Mouse (Mus musculus): Measurements from ENCODE around the gene March9. TPM values are rescaled to one million over a fixed set of nuclear protein-coding genes. Genes with fewer than 3 reads are reported as not detected.
A peak's percentile ranks its signal among the peaks of the same experiment; 100 is the strongest.

The March9 gene
- total RNA-seq, 1 experiment: 4.6 TPM

- Histone ChIP-seq H3K4me3 (ENCODE audit: insufficient read depth in 1 of 2, low read depth in 1 of 2, low read length in 2 of 2, poor library complexity in 1 of 2, severe bottlenecking in 1 of 2) (peak overlapping the region; percentile 87 to 96), H3K36me3 (ENCODE audit: control insufficient read depth, insufficient read depth, low read length, poor library complexity, severe bottlenecking) (peaks cover 19% of the 10 kb centered on the region), H3K9me3 (ENCODE audit: control insufficient read depth, insufficient read depth, low read depth, low read length) (no peaks in the 10 kb centered on the region), H3K27ac (ENCODE audit: insufficient read depth, low read depth, low read length, poor library complexity, severe bottlenecking) (no peak overlapping the region), H3K9ac (ENCODE audit: insufficient read depth, low read depth, low read length, poor library complexity, severe bottlenecking) (peak overlapping the region; percentile 95; the same call in 1 of the 2 replicates), H3K4me1 (ENCODE audit: control insufficient read depth in 2 of 2, insufficient read depth in 2 of 2, low read length in 2 of 2, poor library complexity in 1 of 2) (peaks cover 1 to 18% of the 10 kb centered on the region in 2 experiments)
- no peak for DNase-seq (ENCODE audit: low read depth, low spot score)
- in situ Hi-C loops (cut with MboI; ENCODE audit: low sequenced_read_pairs in 2 of 2, unreplicated experiment in 2 of 2): no loop called here
- TF ChIP-seq ZC3H11A (IDR thresholded peaks at IDR 0.05; ENCODE audit: borderline replicate concordance, low read depth, low read length) (no peak), MAFK (IDR thresholded peaks at IDR 0.05; ENCODE audit: insufficient read depth, low read depth, low read length) (no peak), ZNF384 (IDR thresholded peaks at IDR 0.05; ENCODE audit: low read depth, low read length) (no peak)
Observed at GRCm38 (mm10) chr10:127042468-127043115, 17.4 kb downstream of the March9 start.

GRCm38 (mm10) chr10:127041774-127042338 is 18.1 kb downstream of the March9 start:
- H3K9ac ChIP-seq (ENCODE audit: insufficient read depth, low read depth, low read length, poor library complexity, severe bottlenecking): peak overlapping the region; percentile 95
- peaks cover 19% of the 10 kb centered on the region for H3K36me3 ChIP-seq (ENCODE audit: control insufficient read depth, insufficient read depth, low read length, poor library complexity, severe bottlenecking)
- DNase-seq (ENCODE audit: low read depth, low spot score): peak; percentile 82
- TF ChIP-seq HCFC1 (IDR thresholded peaks at IDR 0.05; ENCODE audit: borderline replicate concordance, insufficient read depth, low read length) (peak; percentile 83), ZNF384 (IDR thresholded peaks at IDR 0.05; ENCODE audit: low read depth, low read length) (no peak)
- no peaks in the 10 kb centered on the region for H3K9me3 ChIP-seq (ENCODE audit: control insufficient read depth, insufficient read depth, low read depth, low read length)
- peak overlapping the region; percentile 84 for H3K27ac ChIP-seq (ENCODE audit: insufficient read depth, low read depth, low read length, poor library complexity, severe bottlenecking)
- H3K4me1 ChIP-seq (ENCODE audit: control insufficient read depth in 2 of 2, insufficient read depth in 2 of 2, low read length in 2 of 2, poor library complexity in 1 of 2): peaks cover 3 to 18% of the 10 kb centered on the region in 2 experiments
- H3K4me3 ChIP-seq (ENCODE audit: insufficient read depth in 1 of 2, low read depth in 1 of 2, low read length in 2 of 2, poor library complexity in 1 of 2, severe bottlenecking in 1 of 2): peak overlapping the region; percentile 87 to 96
- in situ Hi-C loops (cut with MboI; ENCODE audit: low sequenced_read_pairs in 2 of 2, unreplicated experiment in 2 of 2): no loop called here

GRCm38 (mm10) chr10:127041274-127041766 is 18.7 kb downstream of the March9 start, which contains the start of the genes Mettl1 and Eef1akmt3:
TSS of gene Mettl1 (plus strand) at chr10:127041414.
TSS of gene Eef1akmt3 (minus strand) at chr10:127041513.
- Histone ChIP-seq H3K4me3 (ENCODE audit: insufficient read depth in 1 of 2, low read depth in 1 of 2, low read length in 2 of 2, poor library complexity in 1 of 2, severe bottlenecking in 1 of 2) (peak within 1 kb of the TSS; percentile 87 to 96), H3K9ac (ENCODE audit: insufficient read depth, low read depth, low read length, poor library complexity, severe bottlenecking) (peak within 1 kb of the TSS; percentile 95), H3K4me1 (ENCODE audit: control insufficient read depth in 2 of 2, insufficient read depth in 2 of 2, low read length in 2 of 2, poor library complexity in 1 of 2) (peaks cover 3 to 18% of the 10 kb centered on the region in 2 experiments), H3K27ac (ENCODE audit: insufficient read depth, low read depth, low read length, poor library complexity, severe bottlenecking) (peak within 1 kb of the TSS; percentile 84), H3K36me3 (ENCODE audit: control insufficient read depth, insufficient read depth, low read length, poor library complexity, severe bottlenecking) (peaks cover 19% of the 10 kb centered on the region), H3K9me3 (ENCODE audit: control insufficient read depth, insufficient read depth, low read depth, low read length) (no peaks in the 10 kb centered on the region)
- no peak for DNase-seq (ENCODE audit: low read depth, low spot score)
- no peak for TF ChIP-seq HCFC1 (IDR thresholded peaks at IDR 0.05; ENCODE audit: borderline replicate concordance, insufficient read depth, low read length)
- TF ChIP-seq ZNF384 (IDR thresholded peaks at IDR 0.05; ENCODE audit: low read depth, low read length): no peak; the same call in 1 of the 2 replicates
- TF ChIP-seq ZC3H11A (IDR thresholded peaks at IDR 0.05; ENCODE audit: borderline replicate concordance, low read depth, low read length): no peak
- no peak for TF ChIP-seq MAFK (IDR thresholded peaks at IDR 0.05; ENCODE audit: insufficient read depth, low read depth, low read length)
- no peak for TF ChIP-seq CHD2 (IDR thresholded peaks at IDR 0.05; ENCODE audit: low read depth, low read length)
- in situ Hi-C loops (cut with MboI; ENCODE audit: low sequenced_read_pairs in 2 of 2, unreplicated experiment in 2 of 2): no loop called here

GRCm38 (mm10) chr10:127040569-127041214 is 19.3 kb downstream of the March9 start:
- in situ Hi-C loops (cut with MboI; ENCODE audit: low sequenced_read_pairs in 2 of 2, unreplicated experiment in 2 of 2): no loop called here
- no peak for DNase-seq (ENCODE audit: low read depth, low spot score)

More at GRCm38 (mm10) chr10:127040569-127041214, 19.3 kb downstream of the March9 start:
- TF ChIP-seq MAFK (IDR thresholded peaks at IDR 0.05; ENCODE audit: insufficient read depth, low read depth, low read length): no peak
- no peak for TF ChIP-seq CHD2 (IDR thresholded peaks at IDR 0.05; ENCODE audit: low read depth, low read length)
- TF ChIP-seq ZNF384 (IDR thresholded peaks at IDR 0.05; ENCODE audit: low read depth, low read length): peak; percentile 93
- no peak for TF ChIP-seq HCFC1 (IDR thresholded peaks at IDR 0.05; ENCODE audit: borderline replicate concordance, insufficient read depth, low read length)
- TF ChIP-seq ZC3H11A (IDR thresholded peaks at IDR 0.05; ENCODE audit: borderline replicate concordance, low read depth, low read length): no peak
- Histone ChIP-seq H3K4me3 (ENCODE audit: insufficient read depth in 1 of 2, low read depth in 1 of 2, low read length in 2 of 2, poor library complexity in 1 of 2, severe bottlenecking in 1 of 2) (peak overlapping the region; percentile 87 to 96), H3K36me3 (ENCODE audit: control insufficient read depth, insufficient read depth, low read length, poor library complexity, severe bottlenecking) (peaks cover 16% of the 10 kb centered on the region), H3K9ac (ENCODE audit: insufficient read depth, low read depth, low read length, poor library complexity, severe bottlenecking) (peak overlapping the region; percentile 66), H3K4me1 (ENCODE audit: control insufficient read depth in 2 of 2, insufficient read depth in 2 of 2, low read length in 2 of 2, poor library complexity in 1 of 2) (peaks cover 3 to 18% of the 10 kb centered on the region in 2 experiments), H3K27ac (ENCODE audit: insufficient read depth, low read depth, low read length, poor library complexity, severe bottlenecking) (no peak overlapping the region), H3K9me3 (ENCODE audit: control insufficient read depth, insufficient read depth, low read depth, low read length) (no peaks in the 10 kb centered on the region)

All from ES-E14 (cell line).